Mouse (Mus musculus) sigmoid colon, adult 10 weeks (tissue): Measurements from ENCODE around the gene Serpina7. TPM values are rescaled to one million over a fixed set of nuclear protein-coding genes. Genes with fewer than 3 reads are reported as not detected.

ENCODE experiments used
- polyA plus RNA-seq: library from polyadenylated mRNA; stranded (reverse); fragments of 350-450 nt; fragmentation: Illumina TruSeq; extraction: RNeasy Lipid Tissue Mini Kit (QIAGEN cat#74804); gene quantifications from one replicate; pipeline ENCODE4 v1.2.3, GENCODE M21; 2014; ENCODE audit warnings: low read depth, low replicate concordance

Serpina7 gene
- not detected for polyA plus RNA-seq

GRCm38 (mm10) chrX:139085077-139085476 is at the start of gene Serpina7:
Gene Serpina7, minus strand, starts transcription at chrX:139085236.

GRCm38 (mm10) chrX:139085943-139086342 is 907 bp upstream of the Serpina7 start, which contains the start of gene 4930513O06Rik:
Gene 4930513O06Rik, plus strand, starts transcription at chrX:139086243.

Other genes starting within 250 kb of the Serpina7 start
- 0.06 TPM for gene Nrk, start 170.8 kb downstream of the Serpina7 start, polyA plus RNA-seq
- gene 4930513O06Rik, start 1.0 kb upstream of the Serpina7 start, polyA plus RNA-seq, result not detected
- gene 4933428M09Rik, start 94.0 kb upstream of the Serpina7 start, polyA plus RNA-seq, result not detected
- gene Mum1l1, start 124.8 kb upstream of the Serpina7 start, polyA plus RNA-seq, result 1.4 TPM
- gene Trap1a, start 248.4 kb upstream of the Serpina7 start, polyA plus RNA-seq, result not detected